Mouse (Mus musculus): ENCODE measurements around the gene Sync. TPM values are rescaled to one million over a fixed set of nuclear protein-coding genes. Genes with fewer than 3 reads are reported as not detected.

Gene Sync
- polyA plus RNA-seq (2012; rRNA removed), result 0.02 and 0.03 TPM in 2 replicates

DNA sequence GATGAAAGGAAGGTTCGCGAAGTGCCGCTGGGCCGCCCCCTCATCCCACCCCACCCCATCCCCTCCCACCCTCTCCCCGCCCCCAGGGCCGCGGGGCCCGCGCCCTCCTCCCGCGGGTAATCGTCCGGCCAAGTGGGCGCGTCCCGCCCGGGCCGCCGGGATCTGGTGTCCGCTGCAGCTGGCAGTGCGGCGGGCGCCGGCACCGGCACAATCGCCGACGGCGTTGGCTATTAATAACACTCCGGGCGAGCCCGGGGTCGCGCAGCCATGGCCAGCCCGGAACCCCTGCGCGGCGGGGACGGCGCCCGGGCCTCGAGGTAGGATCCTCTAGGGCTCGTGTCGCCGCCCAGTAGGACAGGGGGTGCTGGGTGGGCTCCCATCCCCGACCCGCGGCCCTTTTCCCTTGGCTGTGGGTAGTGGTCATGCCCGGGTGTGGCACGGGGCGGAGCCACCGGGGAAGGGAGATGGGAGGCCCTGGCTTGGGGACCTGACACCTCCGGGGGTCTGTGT lies at the start of gene Sync:
Sync (plus strand) TSS at position 146 of the 510 bp plus-strand sequence.

DNA sequence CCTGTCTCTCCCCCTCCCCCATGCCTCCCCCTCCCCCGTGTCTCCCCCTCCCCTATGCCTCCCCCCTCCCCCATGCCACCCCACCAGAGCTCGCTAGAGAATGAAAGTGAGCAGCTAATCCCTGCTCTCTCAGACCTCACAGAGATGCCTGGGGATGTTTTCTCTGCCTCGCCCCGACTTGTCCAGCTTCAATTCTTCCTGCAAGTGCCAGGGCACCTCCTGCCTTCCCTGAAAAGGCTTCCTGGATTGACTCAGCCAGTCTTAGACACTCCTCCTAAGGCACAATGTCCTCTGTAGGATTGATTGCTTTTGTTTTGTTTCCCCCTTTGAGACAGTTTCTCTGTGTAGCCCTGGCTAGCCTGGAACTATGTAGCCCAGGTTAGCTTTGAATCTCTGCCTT lies 26.2 kb upstream of the Sync start, which contains the start of gene C77080:
C77080 (minus strand) TSS at position 209 of the 400 bp plus-strand sequence.

DNA sequence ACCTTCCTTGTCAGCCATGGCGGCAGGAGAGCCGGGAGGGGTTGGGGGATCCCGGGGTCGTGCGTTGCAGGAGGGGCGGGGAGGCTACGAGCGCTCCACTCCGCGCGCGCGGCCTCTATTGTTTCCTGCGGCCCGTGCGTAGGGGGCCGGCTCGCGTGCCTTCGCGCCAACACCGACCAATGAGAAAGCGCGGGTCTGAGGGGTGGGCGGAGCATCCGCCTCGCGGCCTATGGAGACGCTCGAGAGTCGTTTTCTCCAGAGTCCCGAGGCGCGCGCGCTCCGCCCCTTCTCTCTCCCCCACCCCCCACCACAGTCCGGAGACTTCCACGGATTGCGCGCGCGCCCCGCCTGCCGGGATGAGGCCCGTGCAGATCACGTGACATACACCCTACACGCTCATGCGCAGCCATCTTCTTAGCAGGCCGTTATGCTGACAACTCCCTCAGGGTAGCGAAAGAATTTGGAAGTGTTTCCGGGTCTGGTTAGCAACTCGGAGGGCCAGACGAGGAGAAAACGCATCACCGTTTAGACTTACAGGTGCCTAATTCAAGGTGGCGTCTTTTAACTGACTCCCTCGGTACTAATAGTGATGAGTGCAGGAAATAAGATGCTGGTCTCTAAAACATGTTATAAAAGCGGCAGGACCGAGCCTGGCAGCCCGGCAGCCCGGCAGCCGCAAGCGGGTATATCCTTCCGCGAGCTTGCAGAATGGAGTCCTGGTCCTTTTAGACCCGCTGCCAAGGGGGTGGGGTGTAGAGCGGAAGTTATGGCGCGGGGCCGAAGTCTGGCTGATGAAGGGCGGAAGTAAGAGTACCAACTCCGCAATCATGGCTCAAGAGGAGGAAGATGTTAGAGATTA lies 48.0 kb downstream of the Sync start, which contains the start of the genes Rbbp4 and Zbtb8os:
Rbbp4 (minus strand) TSS at position 155 of the 859 bp plus-strand sequence.
Zbtb8os (plus strand) TSS at position 480 of the 859 bp plus-strand sequence.

Other genes starting within 250 kb of the Sync start
- 12.7 and 14.0 TPM in 2 replicates for gene Rnf19b, start 229.3 kb upstream of the Sync start, polyA plus RNA-seq (2012; rRNA removed)
- gene Tmem54, start 182.1 kb upstream of the Sync start, polyA plus RNA-seq (2012; rRNA removed), result 0.08 and 0.26 TPM in 2 replicates
- gene Hpca, start 165.6 kb upstream of the Sync start, polyA plus RNA-seq (2012; rRNA removed), result 0.97 and 1.1 TPM in 2 replicates
- 0.29 and 0.31 TPM in 2 replicates for gene Fndc5, start 150.6 kb upstream of the Sync start, polyA plus RNA-seq (2012; rRNA removed)
- 10.8 and 13.9 TPM in 2 replicates for gene S100pbp, start 97.9 kb upstream of the Sync start, polyA plus RNA-seq (2012; rRNA removed)
- 28.1 and 30.4 TPM in 2 replicates for gene Yars, start 97.9 kb upstream of the Sync start, polyA plus RNA-seq (2012; rRNA removed)
- gene C77080, start 26.2 kb upstream of the Sync start, polyA plus RNA-seq (2012; rRNA removed), result 4.0 and 4.2 TPM in 2 replicates
- gene Rbbp4, start 47.8 kb downstream of the Sync start, polyA plus RNA-seq (2012; rRNA removed), result 41.9 and 43.1 TPM in 2 replicates
- 32.4 and 33.6 TPM in 2 replicates for gene Zbtb8os, start 48.1 kb downstream of the Sync start, polyA plus RNA-seq (2012; rRNA removed)
- gene Zbtb8a, start 90.5 kb downstream of the Sync start, polyA plus RNA-seq (2012; rRNA removed), result 2.6 TPM in 2 replicates
- 1.6 and 1.8 TPM in 2 replicates for gene Zbtb8b, start 153.2 kb downstream of the Sync start, polyA plus RNA-seq (2012; rRNA removed)
- 28.2 and 28.8 TPM in 2 replicates for gene Bsdc1, start 174.0 kb downstream of the Sync start, polyA plus RNA-seq (2012; rRNA removed)
- not detected in 2 replicates for gene Tssk3, start 203.4 kb downstream of the Sync start, polyA plus RNA-seq (2012; rRNA removed)
- 0.38 and 0.53 TPM in 2 replicates for gene Fam229a, start 203.6 kb downstream of the Sync start, polyA plus RNA-seq (2012; rRNA removed)
- gene Marcksl1, start 226.0 kb downstream of the Sync start, polyA plus RNA-seq (2012; rRNA removed), result 36.7 and 37.6 TPM in 2 replicates

Measured in liver, embryonic 18 days (tissue).